Mouse (Mus musculus) fibroblast of lung, adult 2 months (primary cell): ENCODE measurements at regions not wholly inside any gene's neighbourhood (a gene's known extent, or its start where the extent isn't known, plus 50 kb on each side); places are given as distances from the start of the nearest gene placed in this dataset.

Experiments
- DNase-seq: peaks from one replicate; pipeline ENCODE4 v3.0.0-alpha.2; 2011; ENCODE audit warnings: low read depth

DNA sequence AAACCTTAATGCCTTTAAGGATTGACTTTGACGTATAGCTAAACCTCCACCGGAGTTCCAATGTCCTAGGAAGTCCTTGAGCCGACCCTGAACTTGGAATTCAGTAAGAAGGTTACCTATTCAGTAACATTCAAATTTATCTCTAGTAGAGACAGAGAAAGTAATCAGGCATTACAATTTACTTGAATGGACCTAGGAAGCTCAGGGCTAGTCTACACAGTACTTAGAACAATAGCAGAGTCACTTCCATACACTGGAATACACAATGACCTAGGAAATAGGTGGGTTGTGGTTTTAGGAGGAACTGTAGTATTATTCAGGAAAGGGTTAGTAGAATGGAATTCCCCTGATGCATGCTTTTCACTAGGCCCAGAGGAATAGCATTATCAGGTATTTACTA lies 179.2 kb upstream of the Tas2r134 start:
- DNase-seq = no peak

DNA sequence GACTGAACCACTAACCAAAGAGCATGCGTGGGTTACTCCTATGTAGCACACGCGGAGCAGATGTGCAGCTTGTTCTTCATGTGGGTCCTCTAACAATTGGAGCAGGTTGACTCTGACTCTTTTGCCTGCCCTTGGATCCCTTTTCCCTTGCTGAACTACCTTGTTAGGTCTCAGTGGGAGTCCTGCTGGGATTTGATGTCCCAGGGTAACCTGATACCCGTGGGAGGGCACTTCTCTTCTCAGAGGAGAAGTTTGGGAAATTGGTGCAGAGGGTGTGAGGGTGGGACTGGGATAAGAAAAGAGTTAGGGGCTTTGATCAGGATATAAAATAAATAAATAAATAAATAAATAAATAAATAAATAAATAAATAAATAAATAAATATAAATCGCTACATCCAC lies 179.7 kb upstream of the Tas2r134 start:
- no peak for DNase-seq

DNA sequence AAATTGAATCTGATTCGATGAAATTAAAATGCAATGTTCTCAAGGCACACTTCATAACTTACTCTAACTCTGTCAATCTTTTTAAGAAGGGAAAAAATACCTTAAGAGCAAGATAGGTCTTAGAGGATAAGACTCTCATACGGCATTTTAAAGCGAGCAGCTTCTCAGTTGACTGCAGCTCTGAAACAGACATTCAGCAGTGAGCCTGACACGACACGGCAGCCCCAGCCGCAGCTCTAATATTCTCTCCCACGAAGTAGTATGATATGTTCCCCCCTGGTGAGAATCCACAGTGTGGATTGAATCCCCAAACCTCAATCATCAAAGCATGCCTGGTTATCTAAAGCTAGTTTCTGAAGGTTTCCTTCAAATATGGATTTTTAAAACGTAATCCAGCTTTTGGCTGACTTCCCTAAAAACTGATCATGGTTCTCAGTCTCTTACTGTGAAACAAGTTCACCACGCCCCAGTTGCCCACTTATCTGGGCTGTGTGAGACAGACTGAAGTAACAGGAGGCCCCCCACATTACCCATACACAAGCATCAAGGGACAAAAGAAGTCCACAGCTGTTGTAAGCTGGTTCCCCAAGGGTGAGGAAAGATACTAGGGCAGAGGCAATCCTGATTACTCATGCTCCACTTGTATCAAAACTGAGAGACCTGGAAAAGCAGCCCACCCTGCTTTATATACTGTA lies 182.8 kb upstream of the Tas2r134 start:
- DNase-seq = no peak

DNA sequence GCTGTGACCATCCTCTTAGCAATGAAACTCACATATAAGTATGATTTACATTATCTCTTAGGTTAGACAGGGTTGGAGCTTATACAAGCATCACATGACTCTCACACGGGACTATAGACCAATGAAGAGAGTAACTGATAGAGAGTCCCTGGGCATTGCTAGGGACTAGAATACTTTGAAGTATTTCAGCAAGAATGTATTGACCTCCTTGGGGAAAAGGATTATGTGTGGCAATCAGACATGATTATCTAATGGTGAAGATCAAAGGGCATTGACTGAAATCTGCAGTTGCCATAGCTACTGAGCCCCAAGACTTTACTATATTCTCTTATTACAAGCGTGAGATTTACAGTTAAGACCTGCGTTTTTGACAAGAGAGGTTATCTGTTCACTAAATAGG lies 183.4 kb upstream of the Tas2r134 start:
- no peak for DNase-seq

GRCm38 (mm10) chr2:51439047-51439446 lies 188.3 kb upstream of the Tas2r134 start:
- peak; percentile 72 for DNase-seq

GRCm38 (mm10) chr2:51436590-51436989 lies 190.7 kb upstream of the Tas2r134 start:
- no peak for DNase-seq

- no peak for DNase-seq
Measured at GRCm38 (mm10) chr2:51431564-51431963, 195.7 kb upstream of the Tas2r134 start.

DNA sequence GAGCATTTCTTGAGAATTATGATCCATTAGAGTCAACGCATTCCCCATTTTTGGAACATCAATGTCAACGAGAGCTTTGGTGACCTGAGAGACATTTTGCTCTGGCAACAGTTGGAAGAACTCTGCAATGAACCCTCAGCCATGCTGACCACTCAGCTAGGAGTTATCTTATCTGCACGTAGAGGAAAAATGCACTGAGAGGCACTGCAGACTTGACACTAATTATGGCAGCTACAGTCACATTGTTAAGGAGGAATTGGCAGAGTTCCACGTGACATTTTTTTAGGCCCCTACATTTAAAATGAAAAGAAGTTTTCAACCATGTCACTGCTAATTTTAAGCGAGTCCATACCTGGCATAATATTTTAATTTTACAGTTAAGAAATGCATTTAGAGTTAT lies 197.6 kb upstream of the Tas2r134 start:
- no peak for DNase-seq

DNA sequence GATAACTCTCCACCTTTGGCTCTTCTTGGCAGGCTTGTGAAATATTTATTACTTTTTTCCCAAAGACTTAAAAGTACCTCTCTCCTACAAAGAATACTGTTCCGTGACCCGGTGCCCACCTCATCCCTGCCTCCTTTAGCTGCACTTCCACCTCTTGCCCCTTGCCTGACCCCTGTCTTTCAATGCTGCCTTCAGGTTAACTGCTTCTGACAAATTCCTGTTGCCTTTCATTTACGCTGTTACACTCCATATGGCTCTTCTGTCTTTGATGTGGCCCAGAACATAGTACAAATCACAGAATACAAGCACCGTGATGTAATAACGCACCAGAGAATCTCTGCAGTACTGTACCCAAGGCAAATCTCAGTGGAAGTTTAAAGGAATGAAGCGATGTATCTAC lies 204.9 kb upstream of the Tas2r134 start:
- no peak for DNase-seq

DNA sequence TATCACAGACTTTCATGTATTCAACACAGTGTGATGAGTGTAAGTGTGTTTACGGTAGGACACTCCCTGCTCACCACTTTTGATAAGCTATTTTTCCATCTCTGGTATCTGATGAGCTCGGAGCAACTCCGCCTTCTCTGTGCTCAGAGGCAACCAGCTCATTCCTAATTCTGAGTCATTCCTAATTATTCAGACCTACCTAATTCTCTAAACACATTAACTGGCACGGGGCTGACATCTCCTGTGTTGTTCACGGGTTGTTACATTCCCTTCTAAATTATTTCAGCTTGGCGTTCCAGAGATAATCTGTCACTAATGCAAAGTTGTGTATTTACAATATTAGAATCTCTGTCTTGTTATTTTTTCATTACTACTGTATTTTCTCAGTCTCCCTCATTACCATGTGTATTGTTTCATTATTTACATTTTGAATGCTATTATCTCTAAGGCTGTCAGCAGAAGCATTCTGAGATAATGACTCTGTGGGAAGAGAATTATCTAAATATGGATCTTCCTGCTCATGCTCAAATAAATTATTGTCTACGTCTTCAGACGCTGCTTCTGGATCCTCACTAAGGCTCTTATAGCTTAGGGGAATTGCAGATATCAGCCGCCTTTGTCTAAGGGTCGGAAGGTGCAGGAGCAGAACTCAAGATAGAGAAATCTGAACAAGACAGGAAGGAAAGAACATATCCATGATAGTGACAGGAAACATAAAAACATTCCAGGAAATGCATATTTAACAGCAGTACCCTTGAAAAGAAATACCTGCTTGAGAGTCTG lies 209.2 kb upstream of the Tas2r134 start:
- DNase-seq = no peak

GRCm38 (mm10) chr2:51388390-51388789 lies 238.9 kb upstream of the Tas2r134 start:
- no peak for DNase-seq

DNA sequence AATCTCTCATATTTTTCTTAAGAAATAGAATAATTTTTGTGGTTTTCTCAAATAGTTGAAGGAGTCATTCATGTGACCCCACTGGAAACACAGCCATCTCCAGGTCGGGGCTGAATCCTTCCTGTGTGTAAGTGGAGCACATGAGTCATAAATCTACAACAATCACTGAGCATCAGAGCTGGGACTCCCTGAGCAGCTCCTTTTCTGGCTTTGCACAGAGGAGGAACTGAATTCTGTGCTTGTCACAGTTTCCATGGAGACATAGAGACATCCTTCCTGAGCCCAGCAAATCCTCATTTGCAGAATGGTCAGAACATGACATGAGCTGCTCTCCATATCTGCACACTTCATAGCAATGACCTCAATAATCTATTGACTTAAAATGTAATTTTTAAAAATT lies 238.2 kb upstream of the Rnd3 start:
- DNase-seq = no peak

- no peak for DNase-seq
Measured at GRCm38 (mm10) chr2:51376597-51376996, 227.7 kb upstream of the Rnd3 start.

DNA sequence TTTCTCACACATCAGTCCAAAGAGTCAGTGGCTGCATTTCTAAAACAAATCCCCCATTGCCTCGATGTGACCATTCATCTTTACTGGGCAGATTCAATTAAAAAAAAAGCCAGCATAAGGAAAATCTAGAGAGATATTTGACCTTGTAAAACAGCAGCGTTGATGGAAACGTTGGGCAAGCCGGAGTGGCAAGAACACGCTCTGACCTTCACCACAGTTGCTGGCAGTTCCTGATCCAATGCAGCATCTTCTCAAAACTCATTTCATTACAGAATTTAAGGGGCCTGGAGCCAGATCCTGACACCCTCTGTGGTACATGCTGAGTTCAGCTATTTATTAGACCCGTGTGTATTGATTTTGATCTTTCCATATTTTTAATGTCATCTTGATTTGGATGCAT lies 225.7 kb upstream of the Rnd3 start:
- DNase-seq = no peak

GRCm38 (mm10) chr2:51372771-51373170 lies 223.9 kb upstream of the Rnd3 start:
- no peak for DNase-seq

DNA sequence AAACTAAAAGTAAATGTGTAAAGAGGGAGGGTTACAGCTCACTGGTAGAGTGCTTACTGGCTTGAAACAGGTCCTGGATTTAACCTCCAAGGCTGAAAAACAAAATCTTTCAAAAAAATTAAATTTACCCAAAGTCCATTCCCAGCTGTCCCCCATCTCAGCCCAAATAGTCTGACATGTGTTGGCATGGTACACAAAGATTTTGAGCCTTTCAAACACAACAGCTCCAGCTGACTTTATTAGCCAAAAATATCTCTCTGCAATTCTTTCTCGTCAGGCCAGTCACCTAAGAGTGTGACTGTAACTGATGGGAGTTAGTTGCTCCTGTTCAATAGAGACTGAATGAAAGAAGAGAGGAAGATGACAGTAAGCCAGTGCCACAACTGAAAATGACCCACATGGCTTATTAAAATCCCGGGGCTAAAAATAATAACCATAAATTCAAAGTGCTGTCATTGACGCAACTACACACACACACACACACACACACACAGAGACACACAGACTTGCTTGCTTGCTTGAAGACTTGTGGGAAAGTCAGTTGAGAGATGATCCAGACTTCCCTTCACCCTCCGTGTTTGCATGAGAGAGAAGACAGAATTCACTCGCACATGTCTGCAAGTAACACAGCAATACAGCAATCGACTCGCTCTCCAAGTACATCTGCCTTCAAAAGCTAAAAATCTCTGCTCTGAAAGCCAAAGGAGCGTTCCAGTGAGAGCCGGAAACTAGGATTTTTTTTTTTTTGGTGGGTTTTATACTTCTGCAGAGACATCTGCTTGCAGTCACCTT lies 214.1 kb upstream of the Rnd3 start:
- DNase-seq = no peak

DNA sequence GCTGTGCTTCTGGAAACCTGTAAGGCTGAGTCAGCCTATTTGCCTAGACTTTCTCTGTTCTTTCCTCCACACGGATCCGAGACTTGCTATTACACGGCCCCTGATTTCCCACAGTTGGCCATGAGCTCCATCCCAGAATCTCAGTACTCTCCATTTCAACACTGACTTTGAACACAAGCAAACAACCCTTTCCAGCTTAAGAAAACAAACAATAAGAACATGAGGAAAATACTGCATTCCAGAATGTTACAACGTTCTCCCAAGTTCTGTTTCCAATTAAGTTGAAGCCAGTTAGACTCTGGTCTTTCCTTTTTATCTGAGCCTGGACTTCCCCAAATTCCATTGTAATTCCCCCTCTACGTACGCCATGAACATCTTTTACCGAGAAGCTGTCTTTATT lies 206.4 kb upstream of the Rnd3 start:
- DNase-seq = peak; percentile 78

DNA sequence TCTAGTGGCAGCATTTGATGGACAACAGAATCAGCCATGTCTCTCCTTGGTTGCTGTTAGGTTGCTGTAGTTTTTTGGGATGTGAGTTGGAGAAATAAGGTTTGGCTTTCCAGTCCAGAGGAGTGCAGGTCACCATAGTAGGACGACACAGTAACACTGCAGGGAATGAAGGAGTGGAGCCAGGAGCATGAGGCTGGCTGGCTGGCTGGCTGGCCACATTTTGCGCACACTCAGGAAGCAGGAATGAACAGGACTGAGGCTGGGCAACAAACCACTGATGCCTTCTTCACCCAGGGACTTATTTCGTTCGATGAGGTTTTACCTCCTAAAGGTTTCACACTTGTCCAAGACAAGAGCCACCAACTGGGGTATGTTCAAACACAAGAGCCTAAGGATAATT lies 205.9 kb upstream of the Rnd3 start:
- peak; percentile 43 for DNase-seq

DNA sequence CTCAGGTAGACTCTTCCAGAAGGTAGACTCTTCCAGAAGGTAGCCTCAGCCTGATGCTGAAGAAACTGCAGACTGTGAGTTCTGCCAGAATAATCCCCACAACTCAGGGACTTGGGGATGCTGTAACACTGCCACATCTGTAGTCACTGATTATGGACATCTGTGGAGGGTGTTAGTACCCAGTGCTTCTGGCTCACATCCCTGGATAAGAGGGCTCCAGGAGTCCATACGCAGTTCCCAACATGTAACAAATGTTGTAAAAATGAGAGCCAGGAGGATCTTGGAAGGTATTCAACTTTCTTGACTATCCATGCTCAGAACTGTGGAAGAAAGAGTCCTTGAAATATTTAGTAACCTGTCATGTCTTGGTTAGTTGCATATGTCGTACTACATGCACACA lies 200.7 kb upstream of the Rnd3 start:
- no peak for DNase-seq

- no peak for DNase-seq
Measured at GRCm38 (mm10) chr2:51348774-51349173, 199.9 kb upstream of the Rnd3 start.

DNA sequence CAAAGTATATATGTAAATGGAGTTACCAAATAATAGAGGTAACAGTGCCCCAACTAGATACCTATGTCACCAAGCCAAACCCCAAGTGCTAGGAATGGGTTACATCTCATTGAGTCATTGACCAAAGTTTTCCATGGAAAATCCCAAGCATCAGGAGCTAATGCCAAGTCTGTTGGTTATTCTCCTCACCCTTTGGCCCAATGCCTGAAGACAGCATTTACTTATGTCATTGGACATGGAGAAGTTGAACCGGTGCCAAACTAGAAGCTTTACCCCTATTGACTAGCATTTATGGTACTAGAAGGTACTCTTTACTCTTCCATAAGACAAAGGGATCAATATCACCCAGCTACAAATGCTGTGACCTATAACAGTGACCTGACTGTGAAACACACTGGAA lies 198.2 kb upstream of the Rnd3 start:
- no peak for DNase-seq

GRCm38 (mm10) chr2:51342421-51342820 lies 193.5 kb upstream of the Rnd3 start:
- DNase-seq = no peak

DNA sequence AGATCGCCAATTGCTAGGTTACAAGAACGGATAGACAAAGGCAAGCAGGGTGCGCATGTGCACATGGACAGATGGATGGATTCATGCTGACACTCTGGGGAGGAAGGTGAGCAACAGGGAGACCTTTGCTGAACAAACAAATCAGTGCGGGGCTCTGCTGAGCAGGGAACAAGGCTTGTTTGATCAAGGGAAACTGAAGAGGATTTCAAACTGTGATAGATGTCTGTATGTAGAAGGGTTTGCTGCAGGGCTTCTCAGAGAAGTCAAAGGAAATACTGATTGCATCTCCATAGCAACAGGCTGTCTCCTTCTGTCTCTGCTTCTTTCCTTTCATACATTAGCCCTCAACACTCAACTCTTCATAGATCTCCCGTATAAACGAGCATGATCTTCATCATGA lies 185.5 kb upstream of the Rnd3 start:
- DNase-seq = no peak
